Mouse (Mus musculus) midbrain, embryonic 11.5 days (tissue): Measurements from ENCODE around the gene Slc25a12. TPM values are rescaled to one million over a fixed set of nuclear protein-coding genes. Genes with fewer than 3 reads are reported as not detected.

Source experiments
- ATAC-seq: fragments of 200-750 bp; cut with Nextera tagmentation; 2 replicates; pipeline ENCODE4 v1.8.0; 2017; ENCODE audit warnings: moderate TSS enrichment, moderate library complexity; ENCODE audit not compliant: low FRiP score
- DNase-seq: peaks from one replicate; pipeline ENCODE4 v3.0.0; 2015; ENCODE audit warnings: low spot score; ENCODE audit errors: missing footprints
- H3K27ac ChIP-seq: fragments of 300-500 bp; sonication (generic); 2 replicates; pipeline ENCODE4 v1.5.1; 2014; ENCODE audit warnings: low read depth, low read length
- H3K27me3 ChIP-seq: fragments of 300-500 bp; sonication (generic); 2 replicates; pipeline ENCODE4 v1.6.1; 2014; ENCODE audit warnings: mild to moderate bottlenecking, low read length, moderate library complexity, mixed read lengths; ENCODE audit not compliant: control insufficient read depth, insufficient read depth
- H3K36me3 ChIP-seq: fragments of 300-500 bp; sonication (generic); 2 replicates; pipeline ENCODE4 v1.6.1; 2014; ENCODE audit warnings: mild to moderate bottlenecking, low read length, moderate library complexity, mixed read lengths; ENCODE audit not compliant: control insufficient read depth, insufficient read depth
- H3K4me1 ChIP-seq: fragments of 300-500 bp; sonication (generic); 2 replicates; pipeline ENCODE4 v1.6.1; 2014; ENCODE audit warnings: low read length; ENCODE audit not compliant: control insufficient read depth, insufficient read depth
- H3K4me2 ChIP-seq: fragments of 300-500 bp; sonication (generic); 2 replicates; pipeline ENCODE4 v1.6.1; 2014; ENCODE audit warnings: mild to moderate bottlenecking, moderate library complexity
- H3K4me3 ChIP-seq: fragments of 300-500 bp; sonication (generic); 2 replicates; pipeline ENCODE4 v1.5.1; 2014; ENCODE audit warnings: low read depth, low read length
- H3K9ac ChIP-seq: fragments of 300-500 bp; sonication (generic); 2 replicates; pipeline ENCODE4 v1.6.1; 2014; ENCODE audit warnings: low read length
- H3K9me3 ChIP-seq: fragments of 300-500 bp; sonication (generic); 2 replicates; pipeline ENCODE4 v1.6.1; 2016; ENCODE audit warnings: low read length; ENCODE audit not compliant: control insufficient read depth
- WGBS: fragments of 180-500 bp; shearing (Covaris S2); extraction: QIAGEN DNeasy Blood & Tissue Kit; methylation state at CpG from one replicate; pipeline ENCODE4 v1.1.7; 2014; 5-methylcytosine and 5-hydroxymethylcytosine counted together
- polyA plus RNA-seq: library from polyadenylated mRNA; unstranded; fragments of >200 nt; fragmentation: Nextera tagmentation; extraction: Ambion mirVana; gene quantifications from 2 replicates; pipeline ENCODE4 v1.2.1, GENCODE M21; 2014

Slc25a12 gene
- polyA plus RNA-seq, 1 experiment from 2014 or later: 39.3 TPM

DNA sequence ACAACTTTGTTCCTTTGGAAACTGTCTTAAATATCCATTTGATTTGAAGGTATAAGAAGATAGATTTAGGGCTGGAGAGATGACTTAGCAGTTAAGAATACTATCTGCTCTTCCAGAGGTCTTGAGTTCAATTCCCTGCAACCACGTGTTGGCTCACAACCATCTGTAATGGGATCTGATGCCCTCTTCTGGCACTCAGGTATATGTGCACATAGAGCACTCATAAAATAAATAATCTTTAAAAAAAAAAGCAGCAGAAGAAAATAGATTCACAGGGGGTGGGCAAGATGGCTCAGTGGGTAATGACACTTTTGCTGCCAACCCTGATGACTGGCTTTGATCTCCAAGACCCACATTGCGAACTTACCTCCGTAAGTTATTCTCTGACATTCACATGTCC is 125.4 kb downstream of the Slc25a12 start:
- no peak for ATAC-seq
- H3K27me3 ChIP-seq: no peaks in the 10 kb centered on the region
- H3K9ac ChIP-seq: no peak overlapping the region
- no peaks in the 10 kb centered on the region for H3K4me1 ChIP-seq
- no peak overlapping the region for H3K4me2 ChIP-seq
- no peak overlapping the region for H3K27ac ChIP-seq
- WGBS: 91% methylated on average over 3 of the region's 3 CpGs
- no peaks in the 10 kb centered on the region for H3K9me3 ChIP-seq
- DNase-seq: no peak
- no peaks in the 10 kb centered on the region for H3K36me3 ChIP-seq
- no peak overlapping the region for H3K4me3 ChIP-seq

DNA sequence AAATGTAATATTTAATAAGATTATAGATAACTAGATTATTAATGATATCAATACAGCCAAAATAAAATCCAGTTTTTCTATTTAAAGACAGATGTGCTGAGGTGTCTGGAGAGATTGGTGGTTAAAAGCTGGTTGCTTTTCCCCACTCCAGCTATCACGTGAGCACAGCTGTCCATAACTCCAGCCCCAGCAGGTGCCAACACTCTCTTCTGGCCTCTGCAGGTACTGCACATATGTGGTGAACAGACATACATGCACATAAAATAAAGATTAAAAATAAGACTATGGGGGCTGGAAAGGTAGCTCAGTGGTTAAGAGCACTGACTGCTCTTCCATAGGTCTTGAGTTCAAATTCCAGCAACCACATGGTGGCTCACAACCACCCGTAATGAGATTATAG is 126.0 kb downstream of the Slc25a12 start:
- H3K4me1 ChIP-seq: no peaks in the 10 kb centered on the region
- 96% methylated on average over 2 of the region's 2 CpGs for WGBS
- no peak overlapping the region for H3K4me2 ChIP-seq
- DNase-seq (peak; percentile 56), ATAC-seq (no peak)
- H3K27ac ChIP-seq: no peak overlapping the region
- no peaks in the 10 kb centered on the region for H3K27me3 ChIP-seq
- H3K4me3 ChIP-seq: no peak overlapping the region
- no peaks in the 10 kb centered on the region for H3K9me3 ChIP-seq
- H3K9ac ChIP-seq: no peak overlapping the region
- H3K36me3 ChIP-seq: no peaks in the 10 kb centered on the region

DNA sequence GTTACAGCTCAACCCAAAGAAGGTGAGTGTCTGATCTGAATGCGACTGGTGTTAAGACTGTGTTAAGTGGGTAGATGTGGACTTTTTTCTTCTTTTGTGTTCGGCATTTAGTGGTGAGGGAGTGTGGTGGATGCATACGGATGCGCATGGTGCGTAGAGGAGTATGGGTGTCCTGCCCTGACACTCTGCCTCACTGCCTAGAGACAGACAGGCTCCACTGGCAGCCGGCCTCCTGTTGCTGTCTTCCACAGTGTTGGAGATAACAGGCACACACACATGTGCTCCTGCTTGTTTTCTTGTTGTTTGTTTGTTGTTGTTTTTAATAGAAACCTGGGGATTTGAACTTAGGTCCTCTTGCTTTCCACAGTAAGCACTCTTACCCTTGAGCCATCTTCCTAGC is 131.5 kb downstream of the Slc25a12 start:
- H3K36me3 ChIP-seq: no peaks in the 10 kb centered on the region; the same call in 1 of the 2 replicates
- no peaks in the 10 kb centered on the region for H3K27me3 ChIP-seq
- no peaks in the 10 kb centered on the region for H3K9me3 ChIP-seq
- H3K4me1 ChIP-seq: no peaks in the 10 kb centered on the region
- no peak for ATAC-seq
- H3K27ac ChIP-seq: no peak overlapping the region
- no peak overlapping the region for H3K4me2 ChIP-seq
- H3K9ac ChIP-seq: no peak overlapping the region
- 95% methylated on average over 6 of the region's 6 CpGs for WGBS
- no peak overlapping the region for H3K4me3 ChIP-seq
- DNase-seq: no peak

DNA sequence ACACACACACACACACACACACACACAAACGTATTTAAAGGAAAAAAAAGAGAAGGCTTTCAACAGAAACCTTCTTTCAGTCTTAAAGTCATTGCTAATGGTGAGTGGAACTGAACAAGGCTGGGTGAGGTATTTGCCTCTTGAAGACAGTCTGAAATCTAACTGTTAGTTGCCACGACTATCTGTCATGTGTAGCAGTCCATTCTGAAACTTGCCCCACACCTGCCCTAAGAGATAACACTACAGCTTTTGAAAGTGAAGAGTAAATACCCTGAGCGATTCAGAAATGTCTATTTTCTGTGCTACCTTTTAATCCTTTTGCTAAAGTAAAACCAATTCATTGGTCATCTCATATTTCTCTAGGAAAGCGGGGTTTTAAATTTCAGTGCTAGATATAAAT is 132.1 kb downstream of the Slc25a12 start:
- DNase-seq (no peak), ATAC-seq (no peak)
- Histone ChIP-seq H3K4me3 (no peak overlapping the region), H3K9ac (no peak overlapping the region), H3K9me3 (no peaks in the 10 kb centered on the region), H3K4me2 (no peak overlapping the region), H3K4me1 (no peaks in the 10 kb centered on the region), H3K36me3 (no peaks in the 10 kb centered on the region; the same call in 1 of the 2 replicates), H3K27ac (no peak overlapping the region), H3K27me3 (no peaks in the 10 kb centered on the region)
- 90% methylated on average over 4 of the region's 4 CpGs for WGBS

DNA sequence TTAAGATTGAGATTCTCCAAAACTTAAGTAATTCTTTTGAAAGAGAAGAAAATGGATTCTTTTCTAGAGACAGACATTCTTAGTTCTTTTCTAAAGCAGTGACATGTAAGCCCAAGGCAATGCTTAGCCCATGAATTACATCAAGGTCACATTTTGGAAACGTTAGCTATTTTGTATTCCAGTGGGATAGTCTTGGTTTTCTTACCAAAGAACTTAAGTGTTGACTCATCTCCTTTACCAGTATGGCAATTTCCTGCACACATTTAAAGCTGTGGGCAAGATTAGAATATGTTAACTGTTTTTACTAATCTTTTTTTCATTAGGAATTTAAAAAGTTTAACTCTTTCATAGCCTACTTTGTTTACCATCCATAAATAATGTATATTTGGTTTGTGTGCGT is 134.6 kb downstream of the Slc25a12 start:
- H3K36me3 ChIP-seq: no peaks in the 10 kb centered on the region; the same call in 1 of the 2 replicates
- ATAC-seq: no peak
- H3K4me2 ChIP-seq: no peak overlapping the region

DNA sequence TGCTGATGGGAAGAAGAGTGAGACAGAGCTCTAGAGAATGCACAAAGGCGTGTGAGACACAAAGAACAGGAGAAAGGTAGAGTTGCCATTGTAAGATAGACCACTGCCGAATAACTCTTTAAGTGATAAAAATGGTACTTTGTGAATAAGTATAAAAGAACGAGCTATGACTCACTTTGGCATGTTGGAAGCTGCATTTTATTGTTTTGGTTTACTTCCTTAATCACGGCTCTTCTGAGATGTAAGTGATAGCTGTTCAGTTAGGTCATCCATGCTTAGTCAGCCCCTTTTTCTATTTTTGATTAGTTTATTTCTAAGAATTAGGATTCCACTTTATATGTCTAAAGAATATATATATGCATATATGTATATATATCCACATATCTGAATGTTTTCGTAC is 135.6 kb downstream of the Slc25a12 start:
- ATAC-seq (no peak), DNase-seq (no peak)
- no peak overlapping the region for H3K27ac ChIP-seq
- no peak overlapping the region for H3K9ac ChIP-seq
- no peaks in the 10 kb centered on the region for H3K9me3 ChIP-seq
- H3K36me3 ChIP-seq: no peaks in the 10 kb centered on the region; the same call in 1 of the 2 replicates
- no peak overlapping the region for H3K4me3 ChIP-seq
- no peak overlapping the region for H3K4me2 ChIP-seq
- 89% methylated on average over 5 of the region's 5 CpGs for WGBS
- H3K27me3 ChIP-seq: no peaks in the 10 kb centered on the region
- no peaks in the 10 kb centered on the region for H3K4me1 ChIP-seq

More for the DNA sequence above, 134.6 kb downstream of the Slc25a12 start:
- Histone ChIP-seq H3K9me3 (no peaks in the 10 kb centered on the region), H3K9ac (no peak overlapping the region), H3K4me3 (no peak overlapping the region), H3K4me1 (no peaks in the 10 kb centered on the region), H3K27me3 (no peaks in the 10 kb centered on the region), H3K27ac (no peak overlapping the region)
- WGBS: 83% methylated on average over 2 of the region's 2 CpGs
- DNase-seq: no peak

DNA sequence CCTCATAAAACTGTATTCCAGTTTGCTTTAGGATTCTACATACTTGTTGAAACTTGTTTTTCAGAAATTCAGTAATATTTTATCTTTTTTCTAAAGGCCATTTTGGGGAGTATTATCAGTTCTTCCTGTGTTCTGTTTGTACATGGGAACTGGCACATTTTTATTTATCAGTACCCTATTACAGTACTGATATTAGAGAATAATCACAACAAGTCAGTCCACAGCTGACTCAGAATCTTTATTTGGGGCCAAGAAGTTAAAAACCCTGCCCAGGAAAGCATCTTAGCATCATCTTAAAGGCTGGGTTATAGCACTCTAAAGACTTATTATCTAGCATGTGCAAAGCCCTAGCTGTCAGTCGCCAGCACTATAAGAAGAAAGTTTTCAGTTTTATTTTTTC is 137.9 kb downstream of the Slc25a12 start:
- H3K36me3 ChIP-seq: peaks cover 2% of the 10 kb centered on the region; the same call in 1 of the 2 replicates
- WGBS: 98% methylated on average over 1 of the region's 1 CpGs
- no peak overlapping the region for H3K27ac ChIP-seq
- no peak for ATAC-seq
- H3K9ac ChIP-seq: no peak overlapping the region
- no peak overlapping the region for H3K4me3 ChIP-seq
- DNase-seq: no peak
- H3K4me2 ChIP-seq: no peak overlapping the region
- H3K4me1 ChIP-seq: no peaks in the 10 kb centered on the region
- H3K9me3 ChIP-seq: no peaks in the 10 kb centered on the region
- no peaks in the 10 kb centered on the region for H3K27me3 ChIP-seq

DNA sequence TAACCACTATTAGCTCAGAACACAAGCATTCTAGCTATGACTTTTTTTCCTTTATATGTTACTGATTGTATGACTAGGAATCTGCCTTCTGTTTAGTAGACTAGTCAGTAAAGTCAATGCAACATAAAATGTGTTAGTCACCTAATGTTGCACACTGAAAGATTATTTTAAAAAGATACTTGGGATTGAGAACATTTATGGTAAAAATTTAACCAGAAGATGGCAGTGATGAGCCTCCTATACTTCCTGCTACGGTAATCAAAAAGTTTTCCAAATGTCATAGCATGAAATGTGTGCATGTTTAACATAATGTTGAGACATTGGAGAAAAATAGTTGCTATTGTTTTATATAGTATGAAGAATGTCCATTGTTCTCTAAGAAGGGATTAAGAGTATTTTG is 140.2 kb downstream of the Slc25a12 start:
- Histone ChIP-seq H3K4me2 (no peak overlapping the region), H3K36me3 (peaks cover 9% of the 10 kb centered on the region), H3K27ac (no peak overlapping the region), H3K9ac (no peak overlapping the region), H3K4me1 (no peaks in the 10 kb centered on the region), H3K4me3 (no peak overlapping the region), H3K27me3 (no peaks in the 10 kb centered on the region), H3K9me3 (no peaks in the 10 kb centered on the region)
- peak; percentile 69 for DNase-seq
- no peak for ATAC-seq
- 66% methylated on average over 1 of the region's 1 CpGs for WGBS
